Comparison of ENCODE assay signal across 7 mouse cellular contexts in the genomic region with DNA sequence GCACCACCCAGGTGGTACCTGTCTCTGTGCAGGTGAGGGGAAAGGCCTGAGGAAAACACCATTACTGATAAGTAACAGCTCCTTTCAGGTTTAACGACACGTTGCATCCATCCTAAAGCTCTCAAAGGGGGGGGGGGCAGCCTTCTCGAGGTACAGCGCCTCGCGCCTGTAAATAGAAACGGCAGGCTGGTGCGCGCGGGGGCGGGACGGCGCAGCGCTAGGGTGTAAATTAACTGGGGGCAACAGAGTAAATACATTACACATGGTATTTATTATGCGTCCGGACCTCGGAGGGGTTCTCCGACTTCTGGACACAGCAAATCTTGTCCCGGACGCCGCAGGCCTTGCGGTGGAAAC.
A peak's percentile ranks its signal among the peaks of the same experiment; 100 is the strongest.
DNase-seq lines count a peak whose midpoint lies in the region; ATAC-seq and TF ChIP-seq lines count a peak whose summit lies in the region.

No protein-coding gene starts in this region.

- no peak overlapping the region for H3K27ac ChIP-seq in liver, adult 2 months (replicated peaks; ENCODE audit: insufficient read depth, low read depth, low read length)
- H3K27ac ChIP-seq in embryonic facial prominence, embryonic 15.5 days (replicated peaks), result 0 out of 2 replicates have a peak overlapping the region, but pooled peaks have one; percentile 28
- H3K27ac ChIP-seq in intestine, embryonic 15.5 days, result peak overlapping the region; percentile 58; the same call in 1 of the 2 replicates
- peak overlapping the region; percentile 91 for H3K27ac ChIP-seq in neural tube, embryonic 13.5 days (replicated peaks)

- ATAC-seq in embryonic facial prominence, embryonic 15.5 days (ENCODE audit: insufficient number of reproducible peaks, low FRiP score, low TSS enrichment, low read depth), result no peak
- no peak; the same call in 1 of the 2 replicates for ATAC-seq in intestine, embryonic 15.5 days
- ATAC-seq in neural tube, embryonic 13.5 days (ENCODE audit: low read depth), result peak; percentile 32

- peak overlapping the region; percentile 54; the same call in 1 of the 2 replicates for H3K9ac ChIP-seq in liver, adult 2 months (ENCODE audit: low read depth, low read length)
- H3K9ac ChIP-seq in embryonic facial prominence, embryonic 15.5 days, result no peak overlapping the region
- H3K9ac ChIP-seq in intestine, embryonic 15.5 days, result peak overlapping the region; percentile 51
- H3K9ac ChIP-seq in neural tube, embryonic 13.5 days, result peak overlapping the region; percentile 69

- H3K79me2 ChIP-seq in liver, adult 2 months (ENCODE audit: control insufficient read depth, insufficient read depth, low read length), result no peaks in the 10 kb centered on the region

- 18% methylated on average over 15 of the region's 22 CpGs for WGBS in liver, adult 2 months
- whole genome bisulfite sequencing in embryonic facial prominence, embryonic 15.5 days, result 5% methylated on average over 22 of the region's 22 CpGs
- 17% methylated on average over 21 of the region's 22 CpGs for WGBS in intestine, embryonic 15.5 days
- WGBS in neural tube, embryonic 13.5 days, result 8% methylated on average over 22 of the region's 22 CpGs

- DNase-seq in liver, adult 2 months (ENCODE audit: extremely low read depth, low read depth, low spot score), result no peak
- no peak for DNase-seq in liver
- no peak for DNase-seq in thymus, postnatal 36 days
- DNase-seq in cerebellum, postnatal 4 days (ENCODE audit: low spot score in 2 of 2), result no peak

- no peak for TF ChIP-seq CTCF in liver, adult 2 months (IDR thresholded peaks at IDR 0.05; ENCODE audit: low read depth, low read length)

- no peak for TF ChIP-seq POLR2A in liver, adult 2 months (IDR thresholded peaks at IDR 0.05; ENCODE audit: extremely low read depth, insufficient read depth, low read length)

- H3K4me3 ChIP-seq in liver, adult 2 months (ENCODE audit: insufficient read depth, low read depth, low read length), result peak overlapping the region; percentile 57; the same call in 1 of the 2 replicates
- H3K4me3 ChIP-seq in embryonic facial prominence, embryonic 15.5 days (replicated peaks), result peak overlapping the region; percentile 46
- peak overlapping the region; percentile 43 for H3K4me3 ChIP-seq in intestine, embryonic 15.5 days (replicated peaks)
- peak overlapping the region; percentile 39 for H3K4me3 ChIP-seq in neural tube, embryonic 13.5 days

- H3K4me2 ChIP-seq in embryonic facial prominence, embryonic 15.5 days (replicated peaks), result peak overlapping the region; percentile 73
- H3K4me2 ChIP-seq in intestine, embryonic 15.5 days (replicated peaks), result peak overlapping the region; percentile 76
- peak overlapping the region; percentile 59 for H3K4me2 ChIP-seq in neural tube, embryonic 13.5 days

- H3K27me3 ChIP-seq in liver, adult 2 months (ENCODE audit: control insufficient read depth, insufficient read depth, low read length), result no peaks in the 10 kb centered on the region
- H3K27me3 ChIP-seq in embryonic facial prominence, embryonic 15.5 days, result peaks cover 52% of the 10 kb centered on the region
- H3K27me3 ChIP-seq in intestine, embryonic 15.5 days (replicated peaks), result peaks cover 34% of the 10 kb centered on the region
- peaks cover 75% of the 10 kb centered on the region for H3K27me3 ChIP-seq in neural tube, embryonic 13.5 days

- H3K9me3 ChIP-seq in embryonic facial prominence, embryonic 15.5 days (replicated peaks), result no peaks in the 10 kb centered on the region
- H3K9me3 ChIP-seq in intestine, embryonic 15.5 days, result no peaks in the 10 kb centered on the region
- H3K9me3 ChIP-seq in neural tube, embryonic 13.5 days, result no peaks in the 10 kb centered on the region

- no peaks in the 10 kb centered on the region for H3K36me3 ChIP-seq in liver, adult 2 months (ENCODE audit: control insufficient read depth, insufficient read depth, low read length)
- no peaks in the 10 kb centered on the region for H3K36me3 ChIP-seq in embryonic facial prominence, embryonic 15.5 days
- H3K36me3 ChIP-seq in intestine, embryonic 15.5 days, result no peaks in the 10 kb centered on the region
- no peaks in the 10 kb centered on the region for H3K36me3 ChIP-seq in neural tube, embryonic 13.5 days

- no peaks in the 10 kb centered on the region for H3K4me1 ChIP-seq in liver, adult 2 months (ENCODE audit: control insufficient read depth, insufficient read depth, low read length)
- H3K4me1 ChIP-seq in embryonic facial prominence, embryonic 15.5 days, result peaks cover 18% of the 10 kb centered on the region
- H3K4me1 ChIP-seq in intestine, embryonic 15.5 days (replicated peaks), result 0 out of 2 replicates have a peak, but pooled peaks cover 2% of the 10 kb centered on the region
- peaks cover 34% of the 10 kb centered on the region for H3K4me1 ChIP-seq in neural tube, embryonic 13.5 days (replicated peaks)
